Mouse (Mus musculus): ENCODE data around the gene Myh10.

GRCm38 (mm10) chr11:68805148-68805547 lies 113.8 kb downstream of the Myh10 start:
- peak; percentile 60 for TF ChIP-seq CTCF (IDR thresholded peaks at IDR 0.05)
- no peak for TF ChIP-seq POLR2A (IDR thresholded peaks at IDR 0.05; ENCODE audit: insufficient read depth, low read depth, low read length)
- no peak for TF ChIP-seq EP300 (IDR thresholded peaks at IDR 0.05; ENCODE audit: insufficient read depth, low read depth, low read length)

Data from heart, adult 2 months (tissue).